Mouse (Mus musculus) midbrain, postnatal 0 days (tissue): Measurements from ENCODE around the gene Gm17720. TPM values are rescaled to one million over a fixed set of nuclear protein-coding genes. Genes with fewer than 3 reads are reported as not detected.
A peak's percentile ranks its signal among the peaks of the same experiment; 100 is the strongest.

ENCODE experiments used
- ATAC-seq: fragments of 200-750 bp; cut with Nextera tagmentation; 2 replicates; pipeline ENCODE4 v1.8.0; 2017; ENCODE audit warnings: moderate number of reproducible peaks, mild to moderate bottlenecking, moderate TSS enrichment, moderate library complexity; ENCODE audit not compliant: low FRiP score
- DNase-seq: peaks from one replicate; pipeline ENCODE4 v3.0.0-alpha.2; 2015; ENCODE audit warnings: low spot score
- H3K27ac ChIP-seq: fragments of 300-500 bp; sonication (generic); 2 replicates; pipeline ENCODE4 v1.5.1; 2014; ENCODE audit warnings: low read depth, mild to moderate bottlenecking, low read length, mixed read lengths
- H3K27me3 ChIP-seq: fragments of 300-500 bp; sonication (generic); 2 replicates; pipeline ENCODE4 v1.6.1; 2014; ENCODE audit warnings: low read length, control low read depth, mixed read lengths; ENCODE audit not compliant: insufficient read depth
- H3K36me3 ChIP-seq: fragments of 300-500 bp; sonication (generic); 2 replicates; pipeline ENCODE4 v1.6.1; 2014; ENCODE audit warnings: low read length, control low read depth, mixed read lengths; ENCODE audit not compliant: insufficient read depth
- H3K4me1 ChIP-seq: fragments of 300-500 bp; sonication (generic); 2 replicates; pipeline ENCODE4 v1.6.1; 2014; ENCODE audit warnings: mild to moderate bottlenecking, control low read depth, antibody characterized with exemption, low read length, mixed read lengths; ENCODE audit not compliant: insufficient read depth
- H3K4me2 ChIP-seq: fragments of 300-500 bp; sonication (generic); 2 replicates; pipeline ENCODE4 v1.6.1; 2014; ENCODE audit warnings: low read depth, mild to moderate bottlenecking, low read length, mixed read lengths; ENCODE audit not compliant: poor library complexity, severe bottlenecking
- H3K4me3 ChIP-seq: fragments of 300-500 bp; sonication (generic); 2 replicates; pipeline ENCODE4 v1.5.1; 2014; ENCODE audit warnings: low read depth, mild to moderate bottlenecking, low read length, moderate library complexity
- H3K9ac ChIP-seq: fragments of 300-500 bp; sonication (generic); replicated peaks from 2 replicates; pipeline ENCODE4 v1.6.1; 2014; ENCODE audit warnings: mild to moderate bottlenecking, low read length, moderate library complexity, mixed read lengths; ENCODE audit not compliant: poor library complexity, severe bottlenecking
- H3K9me3 ChIP-seq: fragments of 300-500 bp; sonication (generic); 2 replicates; pipeline ENCODE4 v1.6.1; 2016; ENCODE audit warnings: low read length, control low read depth
- CTCF ChIP-seq: IDR thresholded peaks from 2 replicates; pipeline ENCODE4 v1.5.1; 2016; ENCODE audit warnings: antibody characterized with exemption, mild to moderate bottlenecking
- WGBS: fragments of 180-500 bp; shearing (Covaris S2); extraction: QIAGEN DNeasy Blood & Tissue Kit; methylation state at CpG from one replicate; pipeline ENCODE4 v1.1.7; 2014; 5-methylcytosine and 5-hydroxymethylcytosine counted together
- polyA plus RNA-seq: library from polyadenylated mRNA; unstranded; fragments of >200 nt; fragmentation: Nextera tagmentation; extraction: Ambion mirVana; gene quantifications from 2 replicates; pipeline ENCODE4 v1.2.1, GENCODE M21; 2015
- total RNA-seq: library from RNA; depleted of rRNA; stranded (reverse); fragments of >200 nt; gene quantifications from 2 replicates; pipeline ENCODE4 v1.2.3, GENCODE M21; 2014

Gm17720 gene
- total and polyA plus RNA-seq, 2 experiments from 2014 or later, result not detected

- DNase-seq (peak; percentile 77), ATAC-seq (peak; percentile 92)
- Histone ChIP-seq H3K4me1 (peaks cover 3% of the 10 kb centered on the region; the same call in 1 of the 2 replicates), H3K27ac (peak within 1 kb of the TSS; percentile 8; the same call in 1 of the 2 replicates), H3K27me3 (no peaks in the 10 kb centered on the region), H3K4me2 (peak within 1 kb of the TSS; percentile 87), H3K9me3 (no peaks in the 10 kb centered on the region), H3K36me3 (peaks cover 15% of the 10 kb centered on the region), H3K9ac (peak within 1 kb of the TSS; percentile 77), H3K4me3 (peak within 1 kb of the TSS; percentile 58)
- TF ChIP-seq CTCF, result no peak
- 6% methylated on average over 52 of the region's 54 CpGs for WGBS
Observed at GRCm38 (mm10) chr8:110079282-110080221, 23.0 kb downstream of the Gm17720 start, which contains the start of gene Zfp612. Zfp612 (plus strand) TSS chr8:110079746.

DNA sequence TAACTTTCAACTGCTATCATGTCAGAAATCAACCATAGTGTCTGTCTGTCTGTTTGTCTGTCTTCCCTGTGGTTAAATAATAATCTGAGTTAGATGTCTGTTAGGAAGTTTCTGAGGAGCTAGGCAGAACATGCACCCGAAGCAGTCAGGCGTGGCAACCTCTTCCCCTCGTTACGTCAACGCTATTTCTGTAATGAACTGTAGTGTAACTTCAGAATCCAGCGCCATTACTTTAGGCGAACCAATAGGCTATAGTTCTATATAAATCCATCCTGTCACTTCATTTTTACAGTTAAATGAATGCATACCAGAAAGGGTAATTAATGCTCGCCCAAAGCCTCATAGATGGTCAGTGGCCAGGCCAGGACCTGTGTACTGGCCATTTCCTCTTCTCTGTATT lies 28.1 kb downstream of the Gm17720 start:
- Histone ChIP-seq H3K4me2 (no peak overlapping the region), H3K4me1 (no peaks in the 10 kb centered on the region), H3K27ac (no peak overlapping the region), H3K36me3 (no peaks in the 10 kb centered on the region), H3K27me3 (no peaks in the 10 kb centered on the region), H3K9ac (no peak overlapping the region), H3K4me3 (no peak overlapping the region), H3K9me3 (no peaks in the 10 kb centered on the region)
- DNase-seq (no peak), ATAC-seq (no peak)
- TF ChIP-seq CTCF, result no peak
- 88% methylated on average over 8 of the region's 8 CpGs for WGBS

- Histone ChIP-seq H3K4me1 (no peaks in the 10 kb centered on the region), H3K27ac (no peak overlapping the region), H3K4me3 (no peak overlapping the region), H3K4me2 (no peak overlapping the region), H3K9me3 (no peaks in the 10 kb centered on the region), H3K9ac (no peak overlapping the region), H3K36me3 (no peaks in the 10 kb centered on the region), H3K27me3 (no peaks in the 10 kb centered on the region)
- 16% methylated on average over 9 of the region's 9 CpGs for WGBS
- DNase-seq (peak; percentile 84), ATAC-seq (no peak)
- TF ChIP-seq CTCF, result peak; percentile 97
Observed at GRCm38 (mm10) chr8:110071600-110071999, 31.0 kb downstream of the Gm17720 start.

GRCm38 (mm10) chr8:110069706-110070105 lies 32.8 kb downstream of the Gm17720 start:
- no peaks in the 10 kb centered on the region for H3K27me3 ChIP-seq
- no peaks in the 10 kb centered on the region for H3K4me1 ChIP-seq
- no peaks in the 10 kb centered on the region for H3K9me3 ChIP-seq
- H3K9ac ChIP-seq, result no peak overlapping the region
- no peaks in the 10 kb centered on the region for H3K36me3 ChIP-seq
- WGBS, result 84% methylated on average over 4 of the region's 4 CpGs
- no peak overlapping the region for H3K4me2 ChIP-seq
- DNase-seq, result no peak
- H3K4me3 ChIP-seq, result no peak overlapping the region
- ATAC-seq, result no peak
- no peak overlapping the region for H3K27ac ChIP-seq
- TF ChIP-seq CTCF, result no peak

DNA sequence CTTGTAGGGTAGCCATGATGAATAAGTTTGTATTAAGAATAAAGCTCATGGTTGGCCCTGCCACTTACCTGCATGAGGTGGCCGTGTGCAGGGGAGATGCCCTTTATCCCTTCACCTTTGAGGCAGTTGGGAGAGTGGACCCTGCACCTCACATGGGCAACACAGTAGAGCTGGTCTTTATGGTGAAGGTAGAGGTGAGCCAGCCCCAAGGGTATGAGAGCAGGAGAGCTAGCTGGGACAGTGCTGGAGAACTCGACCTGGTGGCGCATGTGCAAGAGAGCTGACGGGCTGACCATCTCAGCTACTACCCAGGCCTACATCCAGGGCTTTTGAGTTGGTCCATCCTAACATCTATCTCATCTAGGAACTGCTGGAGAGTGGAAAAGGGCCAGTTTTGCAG lies 36.9 kb downstream of the Gm17720 start:
- DNase-seq, result no peak
- no peaks in the 10 kb centered on the region for H3K27me3 ChIP-seq
- H3K4me1 ChIP-seq, result no peaks in the 10 kb centered on the region
- TF ChIP-seq CTCF, result no peak
- WGBS, result 89% methylated on average over 4 of the region's 4 CpGs
- no peak overlapping the region for H3K9ac ChIP-seq
- H3K27ac ChIP-seq, result no peak overlapping the region
- H3K4me3 ChIP-seq, result no peak overlapping the region
- H3K4me2 ChIP-seq, result no peak overlapping the region
- no peak for ATAC-seq
- no peaks in the 10 kb centered on the region for H3K9me3 ChIP-seq
- no peaks in the 10 kb centered on the region for H3K36me3 ChIP-seq

GRCm38 (mm10) chr8:110064606-110065365 lies 37.8 kb downstream of the Gm17720 start:
- no peak for TF ChIP-seq CTCF
- H3K36me3 ChIP-seq, result no peaks in the 10 kb centered on the region
- 92% methylated on average over 18 of the region's 18 CpGs for WGBS
- no peaks in the 10 kb centered on the region for H3K27me3 ChIP-seq
- no peak overlapping the region for H3K4me2 ChIP-seq
- H3K4me3 ChIP-seq, result no peak overlapping the region
- DNase-seq, result peak; percentile 10
- H3K9ac ChIP-seq, result no peak overlapping the region
- no peak for ATAC-seq
- no peaks in the 10 kb centered on the region for H3K9me3 ChIP-seq
- no peak overlapping the region for H3K27ac ChIP-seq
- H3K4me1 ChIP-seq, result no peaks in the 10 kb centered on the region
